Mouse (Mus musculus) liver, embryonic 11.5 days (tissue): ENCODE data around the gene Adora1. TPM values are rescaled to one million over a fixed set of nuclear protein-coding genes. Genes with fewer than 3 reads are reported as not detected.

Experiments used
- ATAC-seq: fragments of 200-750 bp; cut with Nextera tagmentation; replicated peaks from 2 replicates; pipeline ENCODE4 v1.8.0; 2017; ENCODE audit warnings: moderate number of reproducible peaks, mild to moderate bottlenecking, moderate TSS enrichment, moderate library complexity; ENCODE audit not compliant: low FRiP score
- DNase-seq: peaks from one replicate; pipeline ENCODE4 v3.0.0-alpha.2; 2017; ENCODE audit warnings: low spot score
- H3K27ac ChIP-seq: fragments of 300-500 bp; sonication (generic); 2 replicates; pipeline ENCODE4 v1.5.1; 2014; ENCODE audit warnings: mild to moderate bottlenecking, low read depth, low read length, control low read depth
- H3K27me3 ChIP-seq: fragments of 300-500 bp; sonication (generic); replicated peaks from 2 replicates; pipeline ENCODE4 v1.6.1; 2014; ENCODE audit warnings: low read length, mixed read lengths; ENCODE audit not compliant: control insufficient read depth, insufficient read depth
- H3K36me3 ChIP-seq: fragments of 300-500 bp; sonication (generic); 2 replicates; pipeline ENCODE4 v1.6.1; 2014; ENCODE audit warnings: mild to moderate bottlenecking, low read length, moderate library complexity, mixed read lengths; ENCODE audit not compliant: control insufficient read depth, insufficient read depth
- H3K4me1 ChIP-seq: fragments of 300-500 bp; sonication (generic); replicated peaks from 2 replicates; pipeline ENCODE4 v1.6.1; 2014; ENCODE audit warnings: low read length, mixed read lengths; ENCODE audit not compliant: control insufficient read depth, insufficient read depth
- H3K4me2 ChIP-seq: fragments of 300-500 bp; sonication (generic); 2 replicates; pipeline ENCODE4 v1.6.1; 2014; ENCODE audit warnings: mild to moderate bottlenecking, control low read depth, moderate library complexity
- H3K4me3 ChIP-seq: fragments of 300-500 bp; sonication (generic); 2 replicates; pipeline ENCODE4 v1.5.1; 2014; ENCODE audit warnings: low read depth, low read length, control low read depth
- H3K9ac ChIP-seq: fragments of 300-500 bp; sonication (generic); 2 replicates; pipeline ENCODE4 v1.6.1; 2014; ENCODE audit warnings: low read depth, low read length, control low read depth
- H3K9me3 ChIP-seq: fragments of 300-500 bp; sonication (generic); 2 replicates; pipeline ENCODE4 v1.6.1; 2016; ENCODE audit warnings: low read length, inconsistent platforms, mixed read lengths; ENCODE audit not compliant: control insufficient read depth
- WGBS: fragments of 180-500 bp; shearing (Covaris S2); extraction: QIAGEN DNeasy Blood & Tissue Kit; methylation state at CpG from one replicate; pipeline ENCODE4 v1.1.7; 2014; 5-methylcytosine and 5-hydroxymethylcytosine counted together
- polyA plus RNA-seq: library from polyadenylated mRNA; unstranded; fragments of >200 nt; fragmentation: Nextera tagmentation; extraction: Ambion mirVana; gene quantifications from 2 replicates; pipeline ENCODE4 v1.2.1, GENCODE M21; 2014

The Adora1 gene
- polyA plus RNA-seq: 0.21 and 0.29 TPM in 2 replicates

GRCm38 (mm10) chr1:134235391-134235921 is at the start of gene Adora1:
TSS of gene Adora1 (minus strand) at chr1:134235431.
- no peak for DNase-seq
- WGBS: 4% methylated on average over 37 of the region's 37 CpGs
- H3K27me3 ChIP-seq: peaks cover 51% of the 10 kb centered on the region

DNA sequence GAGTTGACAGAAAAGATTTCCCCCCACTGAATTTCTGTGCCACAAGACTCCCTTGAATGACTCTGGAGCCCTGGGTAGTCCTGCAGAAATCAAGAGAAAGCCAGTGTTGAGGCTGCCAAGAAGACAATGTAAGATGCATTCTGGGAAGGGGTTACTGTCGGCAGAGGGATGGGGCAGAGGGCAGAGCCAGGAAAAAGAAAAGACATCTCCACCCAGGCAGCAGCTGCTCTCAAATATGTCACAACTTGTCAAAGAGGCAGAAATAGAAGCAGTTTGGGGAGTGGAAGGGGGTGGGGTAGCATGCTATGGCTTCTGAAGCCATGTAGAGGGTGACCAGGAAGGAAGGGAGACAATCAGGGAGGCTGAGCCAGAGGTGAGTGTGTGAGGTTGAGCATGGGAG is 47.9 kb upstream of the Adora1 start:
- Histone ChIP-seq H3K4me2 (no peak overlapping the region), H3K36me3 (no peaks in the 10 kb centered on the region), H3K9ac (no peak overlapping the region), H3K27me3 (no peaks in the 10 kb centered on the region), H3K27ac (no peak overlapping the region), H3K9me3 (no peaks in the 10 kb centered on the region), H3K4me3 (no peak overlapping the region), H3K4me1 (no peaks in the 10 kb centered on the region)
- DNase-seq: no peak
- WGBS: 59% methylated on average over 1 of the region's 1 CpGs
- ATAC-seq: no peak

More at GRCm38 (mm10) chr1:134235391-134235921, at the start of gene Adora1:
- H3K4me3 ChIP-seq: peak within 1 kb of the TSS; percentile 42
- no peaks in the 10 kb centered on the region for H3K36me3 ChIP-seq
- H3K4me2 ChIP-seq: peak within 1 kb of the TSS; percentile 71
- H3K9ac ChIP-seq: no peak within 1 kb of the TSS
- no peaks in the 10 kb centered on the region for H3K9me3 ChIP-seq
- no peak for ATAC-seq
- no peak within 1 kb of the TSS for H3K27ac ChIP-seq
- H3K4me1 ChIP-seq: no peaks in the 10 kb centered on the region

GRCm38 (mm10) chr1:134282342-134282741 is 47.1 kb upstream of the Adora1 start:
- Histone ChIP-seq H3K4me2 (no peak overlapping the region), H3K27ac (no peak overlapping the region), H3K36me3 (no peaks in the 10 kb centered on the region), H3K4me1 (no peaks in the 10 kb centered on the region), H3K27me3 (no peaks in the 10 kb centered on the region), H3K9me3 (no peaks in the 10 kb centered on the region), H3K9ac (no peak overlapping the region), H3K4me3 (no peak overlapping the region)
- no peak for DNase-seq
- no peak for ATAC-seq
- 34% methylated on average over 3 of the region's 3 CpGs for WGBS

- Histone ChIP-seq H3K27ac (no peak overlapping the region), H3K9ac (no peak overlapping the region)
- no peak for ATAC-seq
Measured at GRCm38 (mm10) chr1:134281563-134281962, 46.3 kb upstream of the Adora1 start.

GRCm38 (mm10) chr1:134280174-134280573 is 44.9 kb upstream of the Adora1 start:
- no peak overlapping the region for H3K9ac ChIP-seq
- no peak overlapping the region for H3K4me2 ChIP-seq
- H3K9me3 ChIP-seq: no peaks in the 10 kb centered on the region
- no peak for DNase-seq
- no peak for ATAC-seq
- H3K27me3 ChIP-seq: no peaks in the 10 kb centered on the region; the same call in 1 of the 2 replicates
- no peaks in the 10 kb centered on the region for H3K36me3 ChIP-seq
- H3K4me1 ChIP-seq: no peaks in the 10 kb centered on the region
- H3K4me3 ChIP-seq: no peak overlapping the region
- no peak overlapping the region for H3K27ac ChIP-seq
- WGBS: 77% methylated on average over 5 of the region's 5 CpGs

More at GRCm38 (mm10) chr1:134281563-134281962, 46.3 kb upstream of the Adora1 start:
- Histone ChIP-seq H3K4me1 (no peaks in the 10 kb centered on the region), H3K36me3 (no peaks in the 10 kb centered on the region), H3K4me3 (no peak overlapping the region), H3K27me3 (no peaks in the 10 kb centered on the region), H3K4me2 (no peak overlapping the region), H3K9me3 (no peaks in the 10 kb centered on the region)
- no peak for DNase-seq
- 72% methylated on average over 4 of the region's 4 CpGs for WGBS

- Histone ChIP-seq H3K27ac (no peak overlapping the region), H3K27me3 (no peaks in the 10 kb centered on the region; the same call in 1 of the 2 replicates), H3K36me3 (no peaks in the 10 kb centered on the region), H3K9me3 (no peaks in the 10 kb centered on the region), H3K4me2 (no peak overlapping the region), H3K9ac (no peak overlapping the region), H3K4me1 (no peaks in the 10 kb centered on the region), H3K4me3 (no peak overlapping the region)
- WGBS: 78% methylated on average over 7 of the region's 7 CpGs
- DNase-seq (no peak), ATAC-seq (no peak)
Measured at GRCm38 (mm10) chr1:134276823-134277222, 41.6 kb upstream of the Adora1 start.

GRCm38 (mm10) chr1:134275616-134276464 is 40.6 kb upstream of the Adora1 start:
- DNase-seq: no peak
- no peaks in the 10 kb centered on the region; the same call in 1 of the 2 replicates for H3K27me3 ChIP-seq
- 75% methylated on average over 13 of the region's 13 CpGs for WGBS
- H3K4me2 ChIP-seq: no peak overlapping the region
- no peak overlapping the region for H3K27ac ChIP-seq
- no peak overlapping the region for H3K4me3 ChIP-seq
- H3K9ac ChIP-seq: no peak overlapping the region
- ATAC-seq: no peak
- no peaks in the 10 kb centered on the region for H3K36me3 ChIP-seq
- H3K4me1 ChIP-seq: no peaks in the 10 kb centered on the region
- no peaks in the 10 kb centered on the region for H3K9me3 ChIP-seq

- WGBS: 73% methylated on average over 7 of the region's 7 CpGs
- H3K27me3 ChIP-seq: no peaks in the 10 kb centered on the region; the same call in 1 of the 2 replicates
- H3K27ac ChIP-seq: no peak overlapping the region
- no peaks in the 10 kb centered on the region for H3K9me3 ChIP-seq
- no peaks in the 10 kb centered on the region for H3K36me3 ChIP-seq
- no peak overlapping the region for H3K4me3 ChIP-seq
- no peak for ATAC-seq
- no peak overlapping the region for H3K4me2 ChIP-seq
- no peak overlapping the region for H3K9ac ChIP-seq
- H3K4me1 ChIP-seq: no peaks in the 10 kb centered on the region
- DNase-seq: no peak
Measured at GRCm38 (mm10) chr1:134274483-134274920, 39.3 kb upstream of the Adora1 start.
